Mouse (Mus musculus) bone marrow macrophage, adult 2 months (primary cell): ENCODE measurements around the gene Gm45618.
"Not testable (repeated sequence)": the region's sequence is repeated elsewhere in the genome, so short reads cannot be mapped to it uniquely, and the experiment has no call there.

Experiments used
- CTCF ChIP-seq: IDR thresholded peaks from 2 replicates; pipeline ENCODE4 v1.5.1; 2012; ENCODE audit warnings: low read depth, mild to moderate bottlenecking, low read length, moderate library complexity
- POLR2A ChIP-seq: IDR thresholded peaks from 2 replicates; pipeline ENCODE4 v1.6.1; 2012; ENCODE audit warnings: mild to moderate bottlenecking, low read depth, low read length, borderline replicate concordance

DNA sequence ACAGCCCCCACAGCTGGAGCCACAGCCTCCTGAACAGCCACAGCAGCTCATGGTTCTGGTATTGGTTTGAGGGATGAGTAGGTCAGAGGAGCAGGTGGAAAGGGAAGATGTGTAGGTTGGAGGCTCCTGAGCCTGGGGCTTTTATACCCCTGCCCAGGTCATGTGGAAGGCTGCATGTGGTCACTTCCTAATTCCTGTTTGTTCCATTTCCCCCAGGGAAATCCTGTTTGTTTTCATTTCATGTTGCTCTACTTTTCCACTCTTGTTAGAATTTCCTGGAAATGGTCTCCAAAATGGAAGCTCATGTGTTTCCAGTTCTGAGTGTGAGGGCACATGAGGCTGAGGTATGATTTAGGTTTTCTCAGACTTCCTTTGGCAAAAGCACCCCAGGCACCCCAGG lies 45.1 kb upstream of the Gm45618 start, which contains the start of gene Gm4553:
- TF ChIP-seq CTCF, POLR2A: not testable (repeated sequence)
